ENCODE assay signal across 28 mouse cellular contexts in genomic region chr9:3161181-3161580, GRCm38 (mm10).
"Had no signal": no experiment of that assay in that cellular context is flagged by ENCODE, and none has a peak within 500 bp of the region (broad histone marks: within the 10 kb centered on the region; RNA-seq: fewer than 3 reads in every experiment).

No protein-coding gene starts in this region.

- H3K9me3 ChIP-seq: liver, embryonic 15.5 days had no signal

- H3K27me3 ChIP-seq: limb, embryonic 12.5 days; limb, embryonic 13.5 days; limb, embryonic 15.5 days; liver, embryonic 12.5 days; liver, embryonic 13.5 days; liver, embryonic 15.5 days; lung, embryonic 15.5 days; megakaryocyte, embryonic 14.5 days; midbrain, embryonic 12.5 days; midbrain, embryonic 13.5 days; midbrain, embryonic 15.5 days; neural tube, embryonic 12.5 days had no signal

- H3K9ac ChIP-seq: limb, embryonic 12.5 days; limb, embryonic 13.5 days; limb, embryonic 15.5 days; liver, embryonic 12.5 days; liver, embryonic 13.5 days; liver, embryonic 14.5 days; liver, embryonic 15.5 days; liver, postnatal 0 days; lung, embryonic 14.5 days; lung, embryonic 15.5 days; midbrain, embryonic 12.5 days; midbrain, embryonic 13.5 days; midbrain, embryonic 15.5 days; neural tube, embryonic 12.5 days had no signal

- H3K36me3 ChIP-seq: limb, embryonic 10.5 days; limb, embryonic 12.5 days; limb, embryonic 13.5 days; limb, embryonic 15.5 days; liver, embryonic 12.5 days; liver, embryonic 13.5 days; liver, embryonic 15.5 days; lung, embryonic 15.5 days; midbrain, embryonic 10.5 days; midbrain, embryonic 12.5 days; midbrain, embryonic 13.5 days; midbrain, embryonic 15.5 days; neural tube, embryonic 12.5 days had no signal

- DNase-seq: left cerebral cortex, postnatal 4 days; liver; liver, embryonic 13.5 days; liver, postnatal 0 days; lung, adult 18-20 months; lung, adult 2 months; lung, embryonic 14.5 days; lung, postnatal 10 days; lung, postnatal 14 days; lung, postnatal 36 days; lung, postnatal 4 days; midbrain, embryonic 14.5 days had no signal

- H3K4me1 ChIP-seq: limb, embryonic 10.5 days; limb, embryonic 12.5 days; limb, embryonic 13.5 days; limb, embryonic 15.5 days; liver, embryonic 12.5 days; liver, embryonic 13.5 days; liver, embryonic 15.5 days; lung, embryonic 15.5 days; megakaryocyte, embryonic 14.5 days; midbrain, embryonic 10.5 days; midbrain, embryonic 12.5 days; midbrain, embryonic 13.5 days; midbrain, embryonic 15.5 days; neural tube, embryonic 12.5 days had no signal

- H3K4me3 ChIP-seq: limb, embryonic 10.5 days; limb, embryonic 12.5 days; limb, embryonic 13.5 days; limb, embryonic 15.5 days; liver, embryonic 12.5 days; liver, embryonic 13.5 days; liver, embryonic 15.5 days; lung, embryonic 15.5 days; megakaryocyte, embryonic 14.5 days; midbrain, embryonic 10.5 days; midbrain, embryonic 12.5 days; midbrain, embryonic 13.5 days; midbrain, embryonic 15.5 days; myocyte; neural tube, embryonic 12.5 days had no signal

- H3K27ac ChIP-seq: limb, embryonic 10.5 days; limb, embryonic 12.5 days; limb, embryonic 13.5 days; limb, embryonic 15.5 days; liver, embryonic 12.5 days; liver, embryonic 13.5 days; liver, embryonic 14.5 days; liver, embryonic 15.5 days; lung, embryonic 15.5 days; macrophage; midbrain, embryonic 10.5 days; midbrain, embryonic 12.5 days; midbrain, embryonic 13.5 days; midbrain, embryonic 15.5 days; neural tube, embryonic 12.5 days had no signal
